Mouse (Mus musculus) CD8-positive naive resting alpha-beta T cell, adult 2 months (primary cell): ENCODE measurements around the gene Osbp2.

Source experiments
- DNase-seq, 2 experiments: peaks; one replicate each; pipeline ENCODE4 v3.0.0; 2022; ENCODE audit warnings: low read depth in 2 of 2, low spot score in 2 of 2

Osbp2 gene

DNA sequence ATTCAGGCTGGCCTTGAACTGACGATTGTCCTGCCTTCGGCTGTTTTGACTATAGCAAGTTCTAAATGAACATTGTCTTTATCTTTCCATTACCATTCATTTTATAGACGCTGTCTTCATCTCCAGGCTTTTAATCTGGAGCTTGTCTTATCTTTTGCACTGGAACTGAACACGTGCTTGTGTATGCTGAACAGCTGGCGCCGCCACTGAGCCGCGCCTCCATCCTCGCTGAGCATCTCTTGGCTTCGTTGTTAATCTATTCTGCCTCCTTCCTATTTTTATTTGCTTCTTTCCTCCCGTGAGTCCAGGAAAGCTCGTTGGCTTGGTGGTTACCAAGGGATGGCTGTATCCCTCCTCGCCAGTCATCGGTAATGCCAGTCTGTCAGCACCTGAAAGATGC is 153.5 kb downstream of the Osbp2 start:
- no peak for DNase-seq

- no peak for DNase-seq
Observed at GRCm38 (mm10) chr11:3707057-3707456, 156.6 kb downstream of the Osbp2 start.

- no peak for DNase-seq
Observed at GRCm38 (mm10) chr11:3704404-3704803, 159.3 kb downstream of the Osbp2 start.

DNA sequence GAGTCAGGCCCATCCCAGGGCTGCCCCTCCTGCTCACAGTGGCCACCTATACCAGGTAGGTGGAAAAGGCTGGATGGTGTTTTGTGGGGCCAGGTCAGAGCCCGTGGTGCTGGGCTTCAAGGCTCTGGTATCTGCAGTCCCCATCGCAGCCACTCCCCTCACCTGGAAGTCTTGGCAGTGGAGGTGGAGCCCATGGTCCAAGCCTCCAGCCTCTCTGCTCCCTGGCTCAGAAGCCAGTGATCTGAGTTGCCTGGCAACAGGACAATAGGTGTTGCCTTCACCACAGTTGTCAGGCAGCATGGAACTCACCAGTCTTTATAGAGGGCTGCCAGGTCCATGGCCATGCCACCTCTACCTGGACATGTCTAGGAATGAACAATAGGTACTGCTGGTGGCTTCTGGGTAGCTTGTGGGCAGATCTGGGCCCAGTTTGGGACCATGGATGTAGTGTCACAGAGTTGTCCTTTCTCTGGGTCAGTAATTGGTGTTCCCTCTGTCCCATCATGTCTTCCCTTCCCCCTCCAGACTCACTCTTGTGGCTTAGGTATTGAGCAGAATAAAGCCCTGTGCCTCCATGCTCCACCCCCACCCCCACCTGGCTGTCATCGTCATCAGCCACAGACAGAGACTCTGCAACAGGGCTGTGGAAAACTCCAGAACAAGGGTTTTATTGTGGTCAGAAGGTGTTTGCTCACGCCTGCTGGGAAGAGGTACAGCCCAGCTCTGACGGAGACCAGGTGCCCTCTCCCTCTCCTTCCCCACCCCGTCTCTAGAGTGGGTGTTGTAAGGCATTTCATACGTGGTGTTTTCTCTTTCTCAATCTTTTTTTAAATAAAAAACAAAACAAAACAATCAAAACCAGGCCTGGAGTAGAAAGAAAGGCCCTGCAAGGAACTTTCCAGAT is 160.4 kb downstream of the Osbp2 start:
- DNase-seq, result no peak

DNA sequence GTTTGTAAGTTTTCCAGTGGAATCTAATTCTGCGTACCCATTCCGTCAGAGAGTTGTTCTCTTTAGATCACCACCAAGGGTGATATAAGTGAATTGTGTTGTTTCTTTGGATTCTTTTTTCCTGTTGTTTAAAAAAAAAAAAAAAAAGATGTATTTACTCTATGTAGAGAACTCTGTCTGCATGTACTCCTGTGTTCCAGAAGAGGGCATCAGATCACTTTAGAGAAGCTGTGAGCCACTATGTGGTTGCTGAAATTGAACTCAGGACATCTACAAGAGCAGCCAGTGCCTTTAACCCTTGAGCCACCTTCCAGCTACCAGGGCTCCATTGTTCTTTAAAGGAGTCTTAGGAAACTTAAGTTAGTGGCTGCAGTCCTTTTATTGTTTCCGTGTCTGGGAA is 166.3 kb downstream of the Osbp2 start:
- DNase-seq, result no peak

DNA sequence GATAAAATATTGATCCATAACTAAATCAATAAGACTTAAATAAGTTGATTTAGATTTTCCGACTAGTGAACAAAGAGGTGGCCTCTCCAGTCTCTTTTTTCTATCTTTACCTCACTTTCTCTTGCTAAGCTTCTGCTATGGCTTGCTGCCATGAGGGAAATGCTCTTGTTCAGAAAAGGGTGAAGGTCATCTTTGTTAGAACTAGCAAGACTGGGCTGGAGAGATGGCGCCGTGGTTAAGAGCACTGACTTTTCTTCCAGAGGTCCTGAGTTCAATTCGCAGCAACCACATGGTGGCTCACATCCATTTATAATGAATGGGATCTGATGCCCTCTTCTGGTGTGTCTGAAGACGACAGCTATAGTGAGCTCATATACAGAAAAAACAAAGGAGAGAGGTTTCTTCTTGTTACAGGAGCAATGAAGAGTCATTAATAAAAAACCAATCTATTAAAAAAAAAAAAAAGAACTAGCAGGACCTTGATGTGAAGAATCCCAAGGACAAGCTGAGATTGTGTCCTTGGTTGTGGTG is 167.6 kb downstream of the Osbp2 start:
- DNase-seq, result no peak

GRCm38 (mm10) chr11:3691746-3692145 is 172.0 kb downstream of the Osbp2 start:
- DNase-seq, result no peak

DNA sequence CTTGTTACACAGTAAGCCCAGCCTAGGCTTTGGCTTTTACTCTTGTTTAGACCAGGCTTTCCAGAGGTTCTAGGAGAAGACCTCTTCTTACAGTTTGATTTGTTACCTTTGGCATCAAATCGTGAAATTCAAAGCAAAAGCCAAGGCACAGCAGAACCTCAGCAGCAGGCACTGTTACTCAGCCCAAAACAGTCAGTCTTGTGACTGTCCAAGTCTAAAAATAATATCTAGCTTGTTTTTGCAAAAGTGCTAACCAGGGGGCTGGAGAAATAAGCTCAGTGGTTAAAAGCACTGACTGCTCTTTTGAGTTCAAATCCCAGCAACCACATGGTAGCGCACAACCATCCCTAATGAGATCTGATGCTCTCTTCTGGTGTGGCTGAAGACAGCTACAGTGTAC is 176.8 kb downstream of the Osbp2 start:
- no peak for DNase-seq

- no peak for DNase-seq
Observed at GRCm38 (mm10) chr11:3686318-3686717, 177.4 kb downstream of the Osbp2 start.

GRCm38 (mm10) chr11:3685431-3685830 is 178.3 kb downstream of the Osbp2 start:
- DNase-seq, result no peak

- DNase-seq, result no peak
Observed at GRCm38 (mm10) chr11:3684723-3685430, 178.8 kb downstream of the Osbp2 start.

DNA sequence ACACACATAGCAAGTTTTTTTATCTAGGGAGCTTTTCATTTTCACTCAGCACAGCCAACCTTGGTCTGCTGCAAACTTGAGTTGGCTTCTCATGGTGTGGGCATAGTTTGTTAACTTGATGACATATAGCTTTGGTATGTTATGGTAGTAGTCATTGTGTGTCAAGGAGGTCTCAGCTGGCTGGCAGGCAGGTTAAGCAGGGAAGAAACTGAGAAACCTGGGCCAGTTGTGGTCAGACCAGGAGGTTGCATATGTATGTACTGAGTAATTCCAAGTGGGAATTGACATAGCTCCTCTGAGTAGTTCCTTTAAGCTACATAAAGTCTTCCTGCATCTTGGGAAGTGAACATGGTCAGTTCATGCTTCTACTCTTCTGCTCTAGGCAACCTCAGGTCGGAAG is 179.5 kb downstream of the Osbp2 start:
- no peak for DNase-seq

GRCm38 (mm10) chr11:3683696-3684095 is 180.0 kb downstream of the Osbp2 start:
- DNase-seq, result no peak

GRCm38 (mm10) chr11:3679771-3680170 is 183.9 kb downstream of the Osbp2 start:
- no peak for DNase-seq

GRCm38 (mm10) chr11:3677204-3677603 is 186.5 kb downstream of the Osbp2 start:
- DNase-seq, result no peak

- no peak for DNase-seq
Observed at GRCm38 (mm10) chr11:3676423-3676822, 187.3 kb downstream of the Osbp2 start.

DNA sequence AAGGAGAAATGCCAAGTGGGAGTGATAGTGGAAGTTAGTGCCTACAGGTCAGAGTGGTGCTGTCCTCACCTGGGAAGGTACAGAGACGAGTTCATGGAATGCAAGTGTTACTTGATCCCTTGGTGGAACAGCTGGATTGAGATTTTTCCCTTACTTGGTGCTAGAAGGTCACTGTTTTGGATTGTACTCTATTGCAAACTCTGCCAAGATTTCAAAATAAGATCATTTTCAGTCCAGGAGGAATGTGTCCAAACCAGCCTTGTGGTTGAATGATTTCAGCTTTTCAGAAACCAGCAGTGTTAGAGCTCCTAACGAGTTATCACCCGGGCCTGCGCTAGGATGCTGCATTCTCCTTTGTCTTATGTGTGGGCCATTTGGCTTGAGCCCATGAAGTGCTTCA is 189.2 kb downstream of the Osbp2 start:
- no peak for DNase-seq

DNA sequence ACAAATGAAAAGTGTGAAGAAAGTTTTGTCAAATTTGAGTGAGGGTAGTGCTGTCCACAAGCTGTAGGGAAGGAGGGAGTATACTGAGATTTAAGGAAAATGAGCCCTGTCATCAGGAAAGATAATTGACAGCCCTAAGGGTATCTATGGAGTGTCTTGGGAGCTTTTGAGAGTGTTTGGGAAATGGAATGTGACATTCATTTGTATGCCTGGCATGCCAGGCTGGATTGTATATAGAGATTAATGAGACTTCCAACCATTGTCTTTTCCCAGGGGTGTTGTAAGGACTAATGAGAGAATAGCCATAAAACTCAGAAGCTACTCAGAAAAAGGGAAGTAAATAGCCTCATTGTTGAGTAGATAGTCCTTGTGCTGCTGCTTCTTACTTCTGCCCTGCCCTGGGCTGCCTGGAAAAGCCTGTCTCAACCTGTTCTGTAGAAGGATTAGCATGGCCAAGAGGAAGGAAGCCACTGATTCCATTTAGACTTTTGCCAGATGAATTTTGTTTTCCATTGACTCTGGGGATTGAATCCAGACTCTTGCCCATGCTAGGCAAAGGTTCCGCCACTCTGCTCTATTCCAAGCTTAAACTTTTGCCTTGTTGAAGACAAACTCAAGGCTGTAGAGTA is 192.6 kb downstream of the Osbp2 start:
- DNase-seq, result no peak

GRCm38 (mm10) chr11:3669849-3670248 is 193.9 kb downstream of the Osbp2 start:
- no peak for DNase-seq

DNA sequence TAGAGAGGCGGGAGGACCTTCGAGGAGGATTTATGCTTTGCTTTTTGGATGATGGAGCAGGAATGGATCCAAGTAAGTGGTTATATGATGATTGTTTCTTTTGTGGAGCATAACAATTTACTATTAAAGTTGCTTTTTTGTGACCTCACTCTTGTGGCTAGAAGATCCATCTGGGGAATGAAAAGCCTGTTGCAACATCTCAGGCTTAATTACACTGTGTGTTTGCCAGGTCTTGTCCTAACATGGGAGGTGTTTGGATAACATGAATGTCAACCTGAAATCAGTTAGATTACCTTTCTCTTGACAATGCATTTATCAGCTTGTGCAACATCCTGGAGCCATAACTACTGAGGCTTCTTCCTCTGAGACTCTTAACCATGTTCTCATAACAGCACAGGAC is 194.9 kb downstream of the Osbp2 start:
- no peak for DNase-seq

DNA sequence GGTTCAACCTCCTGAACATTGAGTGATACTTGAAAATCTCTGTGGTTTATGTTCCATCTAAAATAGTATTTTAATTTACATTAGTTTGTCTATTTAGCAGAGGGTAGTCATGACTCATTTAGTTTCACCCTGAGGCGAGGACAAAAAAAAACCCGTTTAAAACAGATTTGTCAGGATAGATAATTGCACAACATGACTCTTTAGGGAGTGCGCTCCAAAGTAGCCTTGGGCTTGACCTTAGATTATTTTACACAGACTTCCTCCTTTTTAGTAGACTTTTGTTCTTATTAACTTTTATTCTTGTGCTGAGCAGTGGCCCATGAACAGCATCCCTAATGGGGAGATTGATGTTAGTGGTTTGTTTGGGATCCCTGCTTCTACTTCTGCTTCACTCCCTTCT is 196.2 kb downstream of the Osbp2 start:
- DNase-seq, result no peak

DNA sequence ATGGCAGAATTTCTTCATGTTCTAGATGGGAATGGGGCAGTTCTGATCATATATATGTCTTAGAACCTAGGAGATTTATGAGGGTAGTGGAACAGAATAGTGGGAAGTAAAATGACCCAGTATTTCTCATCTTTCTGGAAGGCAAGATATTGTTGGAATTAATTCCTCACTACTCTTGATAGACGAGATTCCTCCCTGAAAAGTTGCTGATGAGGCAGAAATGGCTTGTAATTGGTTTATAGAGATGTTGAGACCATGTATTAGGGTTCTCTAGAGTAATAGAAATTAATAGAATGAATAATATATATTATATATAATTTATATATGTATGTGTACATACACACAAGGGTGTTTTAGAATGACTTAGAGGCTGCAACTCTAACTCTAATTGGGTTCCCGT is 201.7 kb downstream of the Osbp2 start:
- DNase-seq, result no peak
